Mouse (Mus musculus): ENCODE data around the gene Chtop. TPM values are rescaled to one million over a fixed set of nuclear protein-coding genes. Genes with fewer than 3 reads are reported as not detected.
A peak's percentile ranks its signal among the peaks of the same experiment; 100 is the strongest.

Chtop gene
- polyA plus RNA-seq, 1 experiment from 2014 or later = 176 TPM

GRCm38 (mm10) chr3:90467618-90468300 is 41.5 kb downstream of the Chtop start:
- H3K36me3 ChIP-seq (replicated peaks) = no peaks in the 10 kb centered on the region
- no peaks in the 10 kb centered on the region for H3K9me3 ChIP-seq
- WGBS = 94% methylated on average over 10 of the region's 10 CpGs
- peaks cover 57% of the 10 kb centered on the region for H3K27me3 ChIP-seq (ENCODE audit: poor library complexity, severe bottlenecking)
- peaks cover 20% of the 10 kb centered on the region for H3K4me1 ChIP-seq
- H3K27ac ChIP-seq = no peak overlapping the region
- no peak for DNase-seq (ENCODE audit: extremely low spot score, low spot score)
- H3K4me3 ChIP-seq = no peak overlapping the region

DNA sequence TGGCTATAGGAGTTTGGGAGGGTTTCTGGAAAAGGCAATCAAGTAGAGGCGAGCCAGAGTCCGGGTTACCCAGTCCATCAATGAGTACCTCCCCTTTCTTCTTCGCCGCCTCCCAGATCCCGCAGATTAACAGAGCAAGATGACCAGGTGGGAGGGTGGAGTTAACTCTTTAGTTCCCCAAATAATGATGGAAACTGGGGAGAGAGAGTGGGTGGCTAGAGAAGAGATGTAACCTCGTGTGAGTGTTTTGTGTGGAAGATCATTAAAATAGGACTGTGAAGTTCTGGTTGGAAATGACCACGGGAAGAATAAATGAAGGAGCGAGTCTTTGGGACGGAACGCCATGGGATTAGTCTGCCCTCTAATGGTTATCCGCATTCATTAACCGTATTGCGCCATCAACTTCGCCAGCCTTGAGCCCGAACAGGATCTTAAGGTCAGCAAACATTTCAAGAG is 43.0 kb downstream of the Chtop start:
- peaks cover 71% of the 10 kb centered on the region for H3K27me3 ChIP-seq (ENCODE audit: poor library complexity, severe bottlenecking)

DNA sequence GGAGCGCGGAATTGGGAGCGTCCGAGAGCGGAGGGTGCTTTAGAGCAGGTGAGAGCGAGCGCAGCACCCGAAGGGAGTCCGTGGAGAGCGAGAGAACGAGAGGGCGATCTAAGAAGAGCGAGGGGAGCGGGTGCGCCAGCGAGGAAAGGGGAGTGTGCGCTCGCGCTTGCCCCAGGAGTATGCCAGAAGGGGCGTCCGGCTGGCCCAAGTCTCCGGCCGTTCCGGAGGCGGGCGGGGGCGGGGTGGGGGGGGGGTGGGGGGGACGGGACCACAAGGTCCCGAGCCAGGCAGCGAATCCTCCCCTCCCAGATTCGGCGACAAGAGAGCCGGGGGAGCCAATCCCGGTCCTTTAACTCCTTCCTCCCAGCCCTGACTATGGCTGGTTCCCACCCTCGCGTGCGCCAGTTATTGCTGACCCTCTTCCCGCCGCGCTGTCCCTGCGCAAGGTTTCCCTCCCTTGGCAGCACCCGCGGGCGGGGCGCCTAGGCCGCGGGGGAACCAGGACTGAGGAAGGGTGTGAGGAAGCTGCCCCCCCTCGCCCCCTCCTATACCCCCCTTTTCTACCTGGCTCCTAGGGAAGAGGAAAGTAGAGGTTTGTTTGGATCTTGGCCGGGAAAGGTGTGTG is 43.5 kb downstream of the Chtop start, which contains the start of gene Npr1:
Gene Npr1 (minus strand): TSS at position 181 of the 625 bp plus-strand sequence.
- peaks cover 76% of the 10 kb centered on the region for H3K27me3 ChIP-seq (ENCODE audit: poor library complexity, severe bottlenecking)
- DNase-seq (ENCODE audit: extremely low spot score, low spot score) = peak; percentile 51
- H3K4me3 ChIP-seq = peak within 1 kb of the TSS; percentile 51
- WGBS = under 1% methylated on average over 40 of the region's 49 CpGs
- H3K4me1 ChIP-seq = peaks cover 20% of the 10 kb centered on the region
- H3K9me3 ChIP-seq = no peaks in the 10 kb centered on the region
- peak within 1 kb of the TSS; percentile 51; the same call in 1 of the 2 replicates for H3K27ac ChIP-seq
- H3K36me3 ChIP-seq (replicated peaks) = no peaks in the 10 kb centered on the region

More for the DNA sequence above, 43.0 kb downstream of the Chtop start:
- Histone ChIP-seq H3K4me3 (peak overlapping the region; percentile 51), H3K9me3 (no peaks in the 10 kb centered on the region), H3K27ac (no peak overlapping the region), H3K36me3 (replicated peaks) (no peaks in the 10 kb centered on the region), H3K4me1 (peaks cover 20% of the 10 kb centered on the region)
- peak; percentile 70 for DNase-seq (ENCODE audit: extremely low spot score, low spot score)
- 0% methylated on average over 15 of the region's 15 CpGs for WGBS

- no peaks in the 10 kb centered on the region for H3K9me3 ChIP-seq
- H3K36me3 ChIP-seq (replicated peaks) = no peaks in the 10 kb centered on the region
- peak overlapping the region; percentile 51 for H3K4me3 ChIP-seq
- H3K27me3 ChIP-seq (ENCODE audit: poor library complexity, severe bottlenecking) = peaks cover 82% of the 10 kb centered on the region
- DNase-seq (ENCODE audit: extremely low spot score, low spot score) = peak; percentile 45
- WGBS = 2% methylated on average over 75 of the region's 75 CpGs
- H3K27ac ChIP-seq = peak overlapping the region; percentile 51; the same call in 1 of the 2 replicates
- peaks cover 20% of the 10 kb centered on the region for H3K4me1 ChIP-seq
Measured at GRCm38 (mm10) chr3:90465081-90465685, 44.1 kb downstream of the Chtop start.

GRCm38 (mm10) chr3:90464552-90465080 is 44.7 kb downstream of the Chtop start:
- DNase-seq (ENCODE audit: extremely low spot score, low spot score) = peak; percentile 36
- H3K27me3 ChIP-seq (ENCODE audit: poor library complexity, severe bottlenecking) = peaks cover 86% of the 10 kb centered on the region
- H3K9me3 ChIP-seq = no peaks in the 10 kb centered on the region
- 11% methylated on average over 37 of the region's 37 CpGs for WGBS
- H3K4me3 ChIP-seq = peak overlapping the region; percentile 51
- no peaks in the 10 kb centered on the region for H3K36me3 ChIP-seq (replicated peaks)
- 0 out of 2 replicates have a peak overlapping the region, but pooled peaks have one; percentile 51 for H3K27ac ChIP-seq
- H3K4me1 ChIP-seq = peaks cover 20% of the 10 kb centered on the region

DNA sequence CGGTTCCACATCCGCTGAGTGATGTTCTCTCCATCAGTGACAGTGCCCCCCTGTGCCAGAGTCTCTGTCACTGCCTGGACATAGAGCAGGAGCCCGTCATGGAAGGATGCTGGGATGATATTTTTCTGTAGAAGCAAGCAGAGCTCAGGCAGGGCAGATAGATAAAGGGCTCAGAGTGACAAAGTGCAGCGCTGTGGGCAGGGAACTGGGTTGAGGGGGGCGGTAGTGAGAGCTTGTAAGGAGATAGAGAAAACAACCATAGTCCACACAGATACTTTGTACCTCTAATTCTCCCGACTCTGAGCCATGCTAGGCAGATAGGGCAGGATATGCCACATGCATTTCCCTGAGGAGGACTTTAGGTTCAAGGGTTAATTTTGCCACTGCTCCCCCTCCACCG is 46.7 kb downstream of the Chtop start:
- DNase-seq (ENCODE audit: extremely low spot score, low spot score) = no peak
- Histone ChIP-seq H3K27ac (no peak overlapping the region), H3K4me1 (peaks cover 20% of the 10 kb centered on the region), H3K27me3 (ENCODE audit: poor library complexity, severe bottlenecking) (peaks cover 75% of the 10 kb centered on the region), H3K4me3 (no peak overlapping the region), H3K9me3 (no peaks in the 10 kb centered on the region), H3K36me3 (replicated peaks) (no peaks in the 10 kb centered on the region)
- 27% methylated on average over 7 of the region's 7 CpGs for WGBS

DNA sequence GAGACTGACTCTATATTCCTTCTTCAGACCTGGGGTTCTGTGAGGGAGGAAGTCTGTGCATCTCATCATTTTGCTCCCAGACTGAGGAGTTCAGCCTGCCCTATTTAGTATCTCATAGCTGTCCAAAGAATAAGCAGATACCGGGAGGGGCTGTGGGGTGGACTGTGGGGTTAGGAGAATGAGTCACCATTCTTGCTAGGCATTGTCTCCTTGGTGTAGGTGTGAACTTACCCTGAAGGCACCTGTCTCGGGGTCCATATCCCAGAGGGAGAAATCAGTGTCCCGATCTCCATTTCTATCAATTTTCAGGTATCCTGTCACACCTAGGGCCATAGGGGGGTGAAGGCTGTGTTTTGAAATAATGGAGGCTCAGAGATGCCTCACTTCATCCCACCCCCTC is 47.4 kb downstream of the Chtop start:
- no peaks in the 10 kb centered on the region for H3K36me3 ChIP-seq (replicated peaks)
- no peak for DNase-seq (ENCODE audit: extremely low spot score, low spot score)
- no peak overlapping the region for H3K27ac ChIP-seq
- H3K9me3 ChIP-seq = no peaks in the 10 kb centered on the region
- H3K27me3 ChIP-seq (ENCODE audit: poor library complexity, severe bottlenecking) = peaks cover 72% of the 10 kb centered on the region
- H3K4me1 ChIP-seq = peaks cover 20% of the 10 kb centered on the region
- no peak overlapping the region for H3K4me3 ChIP-seq
- WGBS = 91% methylated on average over 3 of the region's 3 CpGs

DNA sequence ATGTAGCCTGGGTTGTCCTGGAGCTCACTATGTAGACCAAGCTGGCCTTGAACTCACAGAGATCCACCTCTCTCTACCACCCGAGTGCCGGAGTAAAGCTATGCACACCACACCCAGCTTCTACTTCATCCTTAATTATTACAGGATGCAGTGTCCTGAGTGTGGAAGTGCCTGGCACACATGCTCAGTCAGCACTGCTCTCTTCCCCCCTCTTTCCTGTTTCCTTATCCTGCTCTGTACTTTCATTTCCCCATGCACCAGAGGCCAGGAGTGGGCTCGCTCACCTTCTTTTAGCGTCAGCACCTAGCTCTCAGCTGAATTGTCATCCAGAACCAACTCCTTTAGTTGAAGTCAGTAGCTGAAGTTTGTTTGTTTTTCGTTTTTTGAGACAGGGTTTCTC is 49.0 kb downstream of the Chtop start:
- WGBS = 77% methylated on average over 5 of the region's 5 CpGs
- DNase-seq (ENCODE audit: extremely low spot score, low spot score) = no peak
- no peaks in the 10 kb centered on the region for H3K36me3 ChIP-seq (replicated peaks)
- H3K9me3 ChIP-seq = no peaks in the 10 kb centered on the region
- H3K27me3 ChIP-seq (ENCODE audit: poor library complexity, severe bottlenecking) = peaks cover 60% of the 10 kb centered on the region
- peaks cover 10% of the 10 kb centered on the region for H3K4me1 ChIP-seq
- no peak overlapping the region for H3K27ac ChIP-seq
- H3K4me3 ChIP-seq = no peak overlapping the region

DNA sequence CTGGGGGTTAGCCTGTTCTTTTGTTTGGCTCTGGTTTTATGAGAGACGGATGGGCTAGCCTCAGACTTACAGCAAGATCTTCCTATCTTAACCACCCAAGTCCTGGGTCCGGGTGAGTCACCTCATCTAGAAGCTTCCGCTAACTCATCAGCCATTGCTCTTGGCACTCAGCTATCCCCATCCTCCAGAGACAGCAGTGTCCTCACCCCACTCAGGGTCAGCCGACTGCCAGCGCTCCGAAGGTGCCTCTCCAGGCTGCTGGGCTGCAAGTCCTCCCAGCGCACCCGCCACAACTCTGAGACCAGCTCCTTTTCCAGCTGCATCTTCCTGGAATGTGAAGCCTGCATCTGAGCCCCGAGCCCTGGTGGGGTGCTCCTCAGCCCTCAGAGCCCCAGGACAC is 49.6 kb downstream of the Chtop start:
- DNase-seq (ENCODE audit: extremely low spot score, low spot score) = no peak
- Histone ChIP-seq H3K27ac (no peak overlapping the region), H3K27me3 (ENCODE audit: poor library complexity, severe bottlenecking) (peaks cover 54% of the 10 kb centered on the region), H3K4me1 (peaks cover 4% of the 10 kb centered on the region), H3K4me3 (no peak overlapping the region), H3K36me3 (replicated peaks) (no peaks in the 10 kb centered on the region), H3K9me3 (no peaks in the 10 kb centered on the region)
- 79% methylated on average over 9 of the region's 9 CpGs for WGBS

DNA sequence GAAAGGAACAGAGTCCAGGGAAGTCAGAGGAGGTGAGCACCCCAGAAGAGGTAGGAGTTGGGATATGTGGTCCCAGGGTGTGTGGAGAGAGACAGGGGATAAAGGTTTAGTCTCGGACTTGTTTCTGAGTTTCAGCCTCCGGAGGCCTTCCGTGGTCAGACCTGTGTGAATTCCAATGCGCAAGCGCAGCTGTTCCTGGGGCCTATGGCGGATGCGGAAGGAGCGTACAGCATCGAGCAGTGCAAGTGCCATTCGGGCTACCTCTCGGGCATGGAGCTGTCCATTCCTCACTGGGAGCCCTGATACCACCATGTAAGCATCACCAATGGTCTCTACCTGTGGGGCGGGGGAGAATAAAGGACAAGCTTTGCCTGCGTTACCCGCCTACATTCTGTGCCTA is 54.4 kb downstream of the Chtop start:
- Histone ChIP-seq H3K4me1 (peaks cover 15% of the 10 kb centered on the region), H3K9me3 (no peaks in the 10 kb centered on the region), H3K36me3 (replicated peaks) (no peaks in the 10 kb centered on the region), H3K27me3 (ENCODE audit: poor library complexity, severe bottlenecking) (peaks cover 9% of the 10 kb centered on the region; the same call in 1 of the 2 replicates), H3K27ac (no peak overlapping the region), H3K4me3 (no peak overlapping the region)
- WGBS = 90% methylated on average over 14 of the region's 14 CpGs
- no peak for DNase-seq (ENCODE audit: extremely low spot score, low spot score)

DNA sequence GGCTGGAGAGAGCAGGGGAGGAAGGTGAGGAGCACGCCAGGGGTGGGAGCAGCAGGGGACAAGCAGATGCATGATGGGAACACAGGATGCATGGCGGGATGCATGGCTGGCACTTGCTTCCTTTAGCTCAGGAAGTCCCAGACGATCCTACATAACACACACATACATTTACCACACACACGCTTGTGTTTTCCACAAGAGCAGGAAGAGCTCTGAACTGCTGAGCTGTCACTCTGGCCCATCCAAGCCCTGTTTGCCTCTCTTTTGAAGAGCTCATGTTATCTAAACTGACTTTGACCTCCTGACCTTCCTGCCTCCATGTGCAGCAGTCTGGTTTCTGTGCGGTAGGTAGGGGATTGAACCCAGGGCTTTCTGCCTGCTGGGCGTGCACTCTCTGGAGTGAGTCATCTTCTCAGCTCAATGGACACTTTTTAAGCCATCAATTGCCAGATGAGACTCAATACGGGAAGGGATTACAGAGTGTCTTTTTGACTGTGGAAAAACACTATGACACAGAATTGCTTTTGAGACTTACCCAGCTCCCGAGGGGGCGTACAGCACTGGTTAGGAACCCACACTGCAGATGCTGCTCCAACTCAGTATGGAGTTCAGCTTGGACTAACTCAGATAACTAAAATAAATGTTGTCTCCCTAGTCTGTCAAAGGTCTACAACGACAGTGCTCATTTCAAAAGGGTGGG is 57.8 kb downstream of the Chtop start:
- no peaks in the 10 kb centered on the region for H3K9me3 ChIP-seq
- 66% methylated on average over 10 of the region's 10 CpGs for WGBS
- H3K36me3 ChIP-seq (replicated peaks) = no peaks in the 10 kb centered on the region
- peaks cover 37% of the 10 kb centered on the region for H3K4me1 ChIP-seq
- H3K4me3 ChIP-seq = peak overlapping the region; percentile 24; the same call in 1 of the 2 replicates
- peak overlapping the region; percentile 44; the same call in 1 of the 2 replicates for H3K27ac ChIP-seq
- H3K27me3 ChIP-seq (ENCODE audit: poor library complexity, severe bottlenecking) = 0 out of 2 replicates have a peak, but pooled peaks cover 4% of the 10 kb centered on the region
- no peak for DNase-seq (ENCODE audit: extremely low spot score, low spot score)

GRCm38 (mm10) chr3:90450874-90451273 is 58.4 kb downstream of the Chtop start:
- WGBS = 40% methylated on average over 12 of the region's 12 CpGs
- no peak for DNase-seq (ENCODE audit: extremely low spot score, low spot score)

More at GRCm38 (mm10) chr3:90450874-90451273, 58.4 kb downstream of the Chtop start:
- Histone ChIP-seq H3K4me1 (peaks cover 44% of the 10 kb centered on the region), H3K36me3 (replicated peaks) (no peaks in the 10 kb centered on the region), H3K27ac (peak overlapping the region; percentile 44), H3K27me3 (ENCODE audit: poor library complexity, severe bottlenecking) (0 out of 2 replicates have a peak, but pooled peaks cover 4% of the 10 kb centered on the region), H3K4me3 (peak overlapping the region; percentile 24; the same call in 1 of the 2 replicates), H3K9me3 (no peaks in the 10 kb centered on the region)
